Mouse (Mus musculus) right cerebral cortex, postnatal 10 days (tissue): ENCODE measurements around the gene 1700019D03Rik.

Source experiments
- DNase-seq, 2 experiments: peaks; one replicate each; pipeline ENCODE4 v3.0.0; 2021; ENCODE audit warnings: low spot score in 2 of 2

1700019D03Rik gene

GRCm38 (mm10) chr1:53020079-53020478 is at the start of gene 1700019D03Rik:
1700019D03Rik (minus strand) TSS chr1:53020179.
- no peak for DNase-seq

- no peak for DNase-seq
Observed at GRCm38 (mm10) chr1:53063921-53064320, 43.9 kb upstream of the 1700019D03Rik start.

GRCm38 (mm10) chr1:53061871-53062608 is 42.1 kb upstream of the 1700019D03Rik start:
- DNase-seq, result peak; percentile 70 to 82

- DNase-seq, result no peak
Observed at GRCm38 (mm10) chr1:53061340-53061739, 41.4 kb upstream of the 1700019D03Rik start, which contains the start of gene Mstn. Mstn (plus strand) TSS chr1:53061640.

- DNase-seq, result no peak
Observed at GRCm38 (mm10) chr1:53060499-53060898, 40.5 kb upstream of the 1700019D03Rik start.

- DNase-seq, result no peak
Observed at GRCm38 (mm10) chr1:53059106-53059505, 39.1 kb upstream of the 1700019D03Rik start.

- peak; percentile 72 to 84 for DNase-seq
Observed at GRCm38 (mm10) chr1:53053087-53054022, 33.4 kb upstream of the 1700019D03Rik start.

GRCm38 (mm10) chr1:53049763-53050427 is 29.9 kb upstream of the 1700019D03Rik start:
- DNase-seq, result no peak

GRCm38 (mm10) chr1:53037443-53037871 is 17.5 kb upstream of the 1700019D03Rik start:
- DNase-seq, result no peak

- no peak for DNase-seq
Observed at GRCm38 (mm10) chr1:53032550-53032949, 12.6 kb upstream of the 1700019D03Rik start.

- DNase-seq, result no peak
Observed at GRCm38 (mm10) chr1:53018746-53019505, 1.1 kb downstream of the 1700019D03Rik start.

GRCm38 (mm10) chr1:53015606-53016005 is 4.4 kb downstream of the 1700019D03Rik start:
- DNase-seq, result no peak

GRCm38 (mm10) chr1:53014716-53015115 is 5.3 kb downstream of the 1700019D03Rik start:
- peak; percentile 46 to 64 for DNase-seq

GRCm38 (mm10) chr1:52986692-52987091 is 33.3 kb downstream of the 1700019D03Rik start:
- DNase-seq, result peak in 1 of 2 experiments; percentile 44

GRCm38 (mm10) chr1:52973198-52973597 is 46.8 kb downstream of the 1700019D03Rik start:
- no peak for DNase-seq

GRCm38 (mm10) chr1:52971881-52972503 is 48.0 kb downstream of the 1700019D03Rik start:
- peak; percentile 58 for DNase-seq

GRCm38 (mm10) chr1:52964581-52964980 is 55.4 kb downstream of the 1700019D03Rik start:
- DNase-seq, result no peak

- no peak for DNase-seq
Observed at GRCm38 (mm10) chr1:52963097-52963496, 56.9 kb downstream of the 1700019D03Rik start.

- peak in 1 of 2 experiments; percentile 35 for DNase-seq
Observed at GRCm38 (mm10) chr1:52960191-52960590, 59.8 kb downstream of the 1700019D03Rik start.

- no peak for DNase-seq
Observed at GRCm38 (mm10) chr1:52956746-52957145, 63.2 kb downstream of the 1700019D03Rik start.
